Mouse (Mus musculus) testis, adult 2 months (tissue): ENCODE measurements at regions not wholly inside any gene's neighbourhood (a gene's known extent, or its start where the extent isn't known, plus 50 kb on each side); places are given as distances from the start of the nearest gene placed in this dataset.

Experiments
- CTCF ChIP-seq: fragments of 200-500 bp; IDR thresholded peaks from 2 replicates; pipeline ENCODE4 v1.5.1; 2012; ENCODE audit warnings: low read depth, mild to moderate bottlenecking, inconsistent platforms, low read length, moderate library complexity; ENCODE audit not compliant: control insufficient read depth, insufficient read depth, insufficient replicate concordance
- POLR2A ChIP-seq: fragments of 200-500 bp; IDR thresholded peaks from 2 replicates; pipeline ENCODE4 v1.6.1; 2012; ENCODE audit warnings: low read depth, mild to moderate bottlenecking, inconsistent platforms, low read length, moderate library complexity; ENCODE audit not compliant: control insufficient read depth

GRCm38 (mm10) chr16:30199836-30200235 lies 67.5 kb downstream of the Cpn2 start:
- TF ChIP-seq CTCF = no peak
- TF ChIP-seq POLR2A = no peak
